Mouse (Mus musculus): ENCODE results near the gene Zbtb20.

Zbtb20 gene

GRCm38 (mm10) chr16:43668294-43668693 lies 792.6 kb downstream of the Zbtb20 start:
- DNase-seq = no peak

GRCm38 (mm10) chr16:43671972-43672371 lies 796.3 kb downstream of the Zbtb20 start:
- DNase-seq = no peak

GRCm38 (mm10) chr16:43672697-43673096 lies 797.0 kb downstream of the Zbtb20 start:
- no peak for DNase-seq

- DNase-seq = no peak
Measured at GRCm38 (mm10) chr16:43674400-43674799, 798.7 kb downstream of the Zbtb20 start.

- no peak for DNase-seq
Measured at GRCm38 (mm10) chr16:43687968-43688367, 812.3 kb downstream of the Zbtb20 start.

GRCm38 (mm10) chr16:43690211-43690690 lies 814.6 kb downstream of the Zbtb20 start:
- DNase-seq = no peak

GRCm38 (mm10) chr16:43690912-43691311 lies 815.2 kb downstream of the Zbtb20 start:
- DNase-seq = no peak

- DNase-seq = no peak
Measured at GRCm38 (mm10) chr16:43691741-43692140, 816.1 kb downstream of the Zbtb20 start.

Data from kidney, postnatal 25 days (tissue).